Mouse (Mus musculus) liver, postnatal 0 days (tissue): ENCODE data around the gene Gm36028.

Experiments used
- CTCF ChIP-seq: sonication (generic); IDR thresholded peaks from 2 replicates; pipeline ENCODE4 v1.5.1; 2016; ENCODE audit warnings: antibody characterized with exemption, low read depth
- EP300 ChIP-seq: IDR thresholded peaks from 2 replicates; pipeline ENCODE4 v1.6.1; 2016; ENCODE audit warnings: antibody characterized with exemption, low read depth, mild to moderate bottlenecking

- TF ChIP-seq CTCF (no peak), EP300 (no peak)
These were observed 3.5 kb downstream of the Gm36028 start for GRCm38 (mm10) chr16:37857495-37857894.
